Mouse (Mus musculus) C2C12 (cell line): ENCODE results near the gene Mettl27. TPM values are rescaled to one million over a fixed set of nuclear protein-coding genes. Genes with fewer than 3 reads are reported as not detected.

Experiments used
- H3K27me3 ChIP-seq: one replicate; pipeline ENCODE4 v1.6.1; 2011; ENCODE audit not compliant: control insufficient read depth, insufficient read depth, insufficient read length
- H3K36me3 ChIP-seq: one replicate; pipeline ENCODE4 v1.6.1; 2011; ENCODE audit not compliant: control insufficient read depth, insufficient read depth
- H3K4me3 ChIP-seq: one replicate; pipeline ENCODE4 v1.5.1; 2011; ENCODE audit warnings: mild to moderate bottlenecking, control low read depth; ENCODE audit not compliant: poor library complexity, insufficient read depth, severe bottlenecking
- H3K79me2 ChIP-seq: one replicate; pipeline ENCODE4 v1.6.1; 2011; ENCODE audit not compliant: control insufficient read depth, insufficient read depth
- H3K79me3 ChIP-seq: one replicate; pipeline ENCODE4 v1.6.1; 2011; ENCODE audit warnings: low read depth, control low read depth
- H3ac ChIP-seq: one replicate; pipeline ENCODE3; 2011; ENCODE audit warnings: low read depth; ENCODE audit not compliant: control insufficient read depth, insufficient read length
- CEBPB ChIP-seq: IDR thresholded peaks from one replicate; pipeline ENCODE4 v1.6.1; 2011; ENCODE audit warnings: low read depth, mild to moderate bottlenecking, control low read depth, moderate library complexity
- CTCF ChIP-seq: IDR thresholded peaks from one replicate; pipeline ENCODE4 v1.5.1; 2011; ENCODE audit not compliant: control insufficient read depth, insufficient read depth, insufficient read length
- FOSL1 ChIP-seq: IDR thresholded peaks from one replicate; pipeline ENCODE4 v1.8.0; 2011; ENCODE audit warnings: mild to moderate bottlenecking, low read length; ENCODE audit not compliant: poor library complexity, insufficient read depth, severe bottlenecking
- MAX ChIP-seq: IDR thresholded peaks from one replicate; pipeline ENCODE4 v1.6.1; 2011; ENCODE audit warnings: mild to moderate bottlenecking, control low read depth
- MYOD1 ChIP-seq: IDR thresholded peaks from one replicate; pipeline ENCODE4 v1.6.1; 2011; ENCODE audit warnings: low read depth; ENCODE audit not compliant: control insufficient read depth, insufficient read length
- MYOG ChIP-seq: IDR thresholded peaks from one replicate; pipeline ENCODE4 v1.6.1; 2011; ENCODE audit not compliant: control insufficient read depth, insufficient read length; ENCODE audit errors: extremely low read depth
- USF1 ChIP-seq: IDR thresholded peaks from one replicate; pipeline ENCODE4 v1.6.1; 2011; ENCODE audit warnings: low read depth, mild to moderate bottlenecking, control low read depth, moderate library complexity
- long read RNA-seq, 2 experiments: library from polyadenylated mRNA; unstranded; transcript quantifications; one replicate each; pipeline ENCODE4 v2.0.0; 2019 to 2020
- polyA plus RNA-seq: library from polyadenylated mRNA; unstranded; fragments of >200 nt; fragmentation: generic; extraction: Trizol; gene quantifications from one replicate; pipeline ENCODE4 v1.2.1, GENCODE M21; 2012; ENCODE audit warnings: missing spikeins

The Mettl27 gene
- 4.3 TPM for polyA plus RNA-seq
- long read RNA-seq, experiment 1, partial matches to known transcripts, result 3 of 8 reads
- long read RNA-seq, experiment 1, other reads (novel, unspliced or antisense), result 3 of 8 reads
- long read RNA-seq, experiment 2, partial matches to known transcripts, result 0 of 6 reads
- long read RNA-seq, experiment 2, other reads (novel, unspliced or antisense), result 3 of 6 reads

- no peaks in the 10 kb centered on the region for H3K79me3 ChIP-seq
- H3K36me3 ChIP-seq, result no peaks in the 10 kb centered on the region
- TF ChIP-seq MYOG (no peak), USF1 (peak; percentile 80)
- H3ac ChIP-seq, result peak within 1 kb of the TSS; percentile 36
- H3K79me2 ChIP-seq, result no peaks in the 10 kb centered on the region
- no peaks in the 10 kb centered on the region for H3K27me3 ChIP-seq
- H3K4me3 ChIP-seq, result peak within 1 kb of the TSS; percentile 40
Measured at GRCm38 (mm10) chr5:134932179-134932902, at the start of gene Mettl27. Mettl27 (plus strand) TSS chr5:134932368.

- Histone ChIP-seq H3K79me2 (no peaks in the 10 kb centered on the region), H3ac (no peak overlapping the region), H3K79me3 (no peaks in the 10 kb centered on the region), H3K4me3 (no peak overlapping the region), H3K36me3 (no peaks in the 10 kb centered on the region), H3K27me3 (peaks cover 45% of the 10 kb centered on the region)
- TF ChIP-seq MYOD1 (no peak), CTCF (no peak), CEBPB (no peak), FOSL1 (no peak), MAX (no peak), MYOG (no peak), USF1 (no peak)
Measured at GRCm38 (mm10) chr5:134883077-134883476, 49.1 kb upstream of the Mettl27 start.

- H3ac ChIP-seq, result no peak overlapping the region
- TF ChIP-seq FOSL1 (no peak), MYOD1 (no peak), USF1 (no peak), MAX (no peak), MYOG (no peak), CEBPB (no peak), CTCF (no peak)
Measured at GRCm38 (mm10) chr5:134887447-134888335, 44.5 kb upstream of the Mettl27 start.

GRCm38 (mm10) chr5:134888505-134888904, 43.7 kb upstream of the Mettl27 start:
- Histone ChIP-seq H3K79me2 (no peaks in the 10 kb centered on the region), H3K4me3 (no peak overlapping the region), H3K79me3 (no peaks in the 10 kb centered on the region), H3K36me3 (no peaks in the 10 kb centered on the region), H3ac (no peak overlapping the region), H3K27me3 (peaks cover 47% of the 10 kb centered on the region)
- TF ChIP-seq MYOG (no peak), MAX (no peak), CEBPB (no peak), FOSL1 (no peak), USF1 (no peak), CTCF (no peak), MYOD1 (no peak)

More at GRCm38 (mm10) chr5:134887447-134888335, 44.5 kb upstream of the Mettl27 start:
- Histone ChIP-seq H3K79me2 (no peaks in the 10 kb centered on the region), H3K36me3 (no peaks in the 10 kb centered on the region), H3K4me3 (no peak overlapping the region), H3K27me3 (peaks cover 54% of the 10 kb centered on the region), H3K79me3 (no peaks in the 10 kb centered on the region)

GRCm38 (mm10) chr5:134890601-134891054, 41.5 kb upstream of the Mettl27 start:
- no peak overlapping the region for H3K4me3 ChIP-seq
- TF ChIP-seq USF1 (no peak), MYOG (no peak)
- H3K79me2 ChIP-seq, result no peaks in the 10 kb centered on the region
- peaks cover 47% of the 10 kb centered on the region for H3K27me3 ChIP-seq
- H3K79me3 ChIP-seq, result no peaks in the 10 kb centered on the region
- no peak overlapping the region for H3ac ChIP-seq
- H3K36me3 ChIP-seq, result no peaks in the 10 kb centered on the region
